8 mouse cellular contexts compared by ENCODE assay signal in the genomic region with DNA sequence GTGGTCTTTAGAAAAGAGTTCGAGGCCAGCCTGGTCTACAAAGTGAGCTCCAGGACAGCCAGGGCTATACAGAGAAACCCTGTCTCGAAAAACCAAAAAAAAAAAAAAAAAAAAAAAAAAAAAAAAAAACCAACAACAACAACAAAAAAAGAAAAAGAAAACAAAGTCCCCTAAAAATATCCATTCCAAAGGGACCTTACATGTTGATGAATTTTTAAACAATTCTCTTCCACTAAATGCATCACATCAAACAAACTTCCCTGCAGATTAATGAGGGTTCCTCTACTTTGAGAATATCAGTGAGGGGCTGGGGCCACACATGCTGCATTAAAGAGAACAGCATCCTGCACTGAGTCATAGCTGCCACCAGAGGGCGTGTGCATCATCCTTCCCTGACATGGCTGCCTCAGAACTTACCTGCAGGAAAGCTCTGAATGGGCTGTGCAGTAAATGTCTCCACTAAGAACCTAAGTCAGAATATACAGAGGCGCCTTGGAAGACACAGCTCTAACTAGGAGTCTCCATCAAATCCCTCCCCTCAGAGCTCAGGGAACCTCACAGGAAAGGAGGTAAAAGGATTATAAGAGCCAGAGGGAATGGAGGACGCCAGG. TPM values are rescaled to one million over a fixed set of nuclear protein-coding genes. Genes with fewer than 3 reads are reported as not detected.
DNase-seq lines count a peak whose midpoint lies in the region; ATAC-seq and TF ChIP-seq lines count a peak whose summit lies in the region.

No protein-coding gene starts in this region.

- H3K79me3 ChIP-seq in C2C12 (ENCODE audit: low read depth) = no peaks in the 10 kb centered on the region

- intact Hi-C loops in gastrocnemius, adult 2 months (cut with DNase I) = no loop called here

- no peak for DNase-seq in gastrocnemius, adult 2 months
- no peak for DNase-seq in gastrocnemius, postnatal 10 days
- peak; percentile 63 for DNase-seq in forebrain, postnatal 0 days
- peak; percentile 24 for DNase-seq in lung, adult 2 months
- peak; percentile 83 for DNase-seq in splenic B cell, adult 2 months (ENCODE audit: low read depth, low spot score)
- DNase-seq in right cerebral cortex, postnatal 14 days = no peak

- TF ChIP-seq POLR2A in lung, adult 2 months (IDR thresholded peaks at IDR 0.05; ENCODE audit: borderline replicate concordance, extremely low read depth, low read depth, low read length) = no peak

- H3K9me3 ChIP-seq in forebrain, postnatal 0 days (ENCODE audit: low read length) = no peaks in the 10 kb centered on the region

- peaks cover 5% of the 10 kb centered on the region for H3K27me3 ChIP-seq in C2C12 (ENCODE audit: control insufficient read depth, insufficient read depth, insufficient read length)
- no peaks in the 10 kb centered on the region for H3K27me3 ChIP-seq in forebrain, postnatal 0 days (ENCODE audit: insufficient read depth, low read length)
- H3K27me3 ChIP-seq in splenic B cell, adult 2 months (ENCODE audit: control insufficient read depth, insufficient read depth, low read length, poor library complexity, severe bottlenecking) = no peaks in the 10 kb centered on the region

- H3K27ac ChIP-seq in gastrocnemius, adult 2 months = no peak overlapping the region
- H3K27ac ChIP-seq in forebrain, postnatal 0 days (ENCODE audit: low read depth, low read length) = no peak overlapping the region

- TF ChIP-seq CTCF in gastrocnemius, adult 2 months (IDR thresholded peaks at IDR 0.05) = peak; percentile 81
- TF ChIP-seq CTCF in C2C12 (IDR thresholded peaks at IDR 0.05; ENCODE audit: control insufficient read depth, insufficient read depth, insufficient read length) = peak; percentile 84
- TF ChIP-seq CTCF in forebrain, postnatal 0 days (IDR thresholded peaks at IDR 0.05; ENCODE audit: low read depth) = peak; percentile 74
- peak; percentile 98 for TF ChIP-seq CTCF in lung, adult 2 months (IDR thresholded peaks at IDR 0.05; ENCODE audit: insufficient read depth, low read length)

- H3K4me1 ChIP-seq in forebrain, postnatal 0 days (ENCODE audit: insufficient read depth) = no peaks in the 10 kb centered on the region
- H3K4me1 ChIP-seq in lung, adult 2 months (ENCODE audit: control insufficient read depth, insufficient read depth, low read length) = no peaks in the 10 kb centered on the region

- H3K4me2 ChIP-seq in forebrain, postnatal 0 days (ENCODE audit: low read depth) = no peak overlapping the region

- H3K4me3 ChIP-seq in gastrocnemius, adult 2 months = no peak overlapping the region
- no peak overlapping the region for H3K4me3 ChIP-seq in C2C12 (ENCODE audit: insufficient read depth, poor library complexity, severe bottlenecking)
- H3K4me3 ChIP-seq in forebrain, postnatal 0 days (ENCODE audit: low read depth, low read length) = no peak overlapping the region
- H3K4me3 ChIP-seq in lung, adult 2 months (replicated peaks; ENCODE audit: extremely low read depth, low read depth, low read length) = no peak overlapping the region

- no peaks in the 10 kb centered on the region for H3K79me2 ChIP-seq in C2C12 (ENCODE audit: control insufficient read depth, insufficient read depth)

- peak; percentile 97 for ATAC-seq in activated CD4-positive, CD25-positive, alpha-beta regulatory T cell, adult 4 months
- ATAC-seq in forebrain, postnatal 0 days = no peak

- 52% methylated on average over 5 of the region's 5 CpGs for WGBS in forebrain, postnatal 0 days
- 56% methylated on average over 5 of the region's 5 CpGs for WGBS in lung, adult 2 months

- no peak overlapping the region for H3ac ChIP-seq in C2C12 (ENCODE audit: control insufficient read depth, insufficient read length, low read depth)

- H3K9ac ChIP-seq in forebrain, postnatal 0 days = no peak overlapping the region

- no peaks in the 10 kb centered on the region for H3K36me3 ChIP-seq in C2C12 (ENCODE audit: control insufficient read depth, insufficient read depth)
- H3K36me3 ChIP-seq in forebrain, postnatal 0 days (ENCODE audit: insufficient read depth) = 0 out of 2 replicates have a peak, but pooled peaks cover 7% of the 10 kb centered on the region
- no peaks in the 10 kb centered on the region for H3K36me3 ChIP-seq in splenic B cell, adult 2 months (ENCODE audit: control insufficient read depth, insufficient read depth, low read length, poor library complexity, severe bottlenecking)

TF ChIP-seq in C2C12, 6 proteins besides CTCF, POLR2A, EP300 and RAD21:
- no peak for TF ChIP-seq USF1 (IDR thresholded peaks at IDR 0.05; ENCODE audit: low read depth)
- TF ChIP-seq MYOD1 (IDR thresholded peaks at IDR 0.05; ENCODE audit: control insufficient read depth, insufficient read length, low read depth) = no peak
- TF ChIP-seq MAX (IDR thresholded peaks at IDR 0.05) = no peak
- TF ChIP-seq MYOG (IDR thresholded peaks at IDR 0.05; ENCODE audit: control insufficient read depth, extremely low read depth, insufficient read length) = no peak
- TF ChIP-seq CEBPB (IDR thresholded peaks at IDR 0.05; ENCODE audit: low read depth) = no peak
- no peak for TF ChIP-seq FOSL1 (IDR thresholded peaks at IDR 0.05; ENCODE audit: insufficient read depth, low read length, poor library complexity, severe bottlenecking)
TF ChIP-seq in C2C12: peak in this region for 0.

RNA-seq across cellular contexts. Expression of a gene that starts 22.6 kb away (rescaled TPM):
- total RNA-seq in gastrocnemius, adult 2 months (2021) = 10 to 100 TPM; 14.2 to 15.3 TPM
- 10 to 100 TPM; 14.5 to 17.2 TPM for total RNA-seq in gastrocnemius, postnatal 10 days (2021)
- polyA plus RNA-seq in C2C12 (2012; fragmentation: generic; extraction: Trizol) = 13.9 TPM
- 10 to 100 TPM; 29.8 to 34.2 TPM for polyA plus RNA-seq in activated CD4-positive, CD25-positive, alpha-beta regulatory T cell, adult 4 months (2017; shearing (Covaris generic))
- 22.5 and 26.7 TPM in 2 replicates for total RNA-seq in forebrain, postnatal 0 days (2014; rRNA removed)
- polyA plus RNA-seq in forebrain, postnatal 0 days (2015; fragmentation: Nextera tagmentation; extraction: Ambion mirVana) = 35.8 and 37.9 TPM in 2 replicates
- 5.5 and 8.3 TPM in 2 replicates for polyA plus RNA-seq in lung, adult 2 months (2012; rRNA removed)

RNA-seq across cellular contexts. Expression of a gene that starts 41.6 kb away (rescaled TPM):
- total RNA-seq in gastrocnemius, adult 2 months (2021) = 10 to 100 TPM; 42.7 to 77.1 TPM
- total RNA-seq in gastrocnemius, postnatal 10 days (2021) = 10 to 100 TPM; 55.0 to 76.5 TPM
- 106 TPM for polyA plus RNA-seq in C2C12 (2012; fragmentation: generic; extraction: Trizol)
- 100 to 1,000 TPM; 474 TPM for polyA plus RNA-seq in activated CD4-positive, CD25-positive, alpha-beta regulatory T cell, adult 4 months (2017; shearing (Covaris generic))
- 185 and 197 TPM in 2 replicates for total RNA-seq in forebrain, postnatal 0 days (2014; rRNA removed)
- polyA plus RNA-seq in forebrain, postnatal 0 days (2015; fragmentation: Nextera tagmentation; extraction: Ambion mirVana) = 622 and 667 TPM in 2 replicates
- polyA plus RNA-seq in lung, adult 2 months (2012; rRNA removed) = 5.7 and 8.5 TPM in 2 replicates

Comparison
In these comparisons a context has a peak if more than half of its experiments do, and no peak if none do; other contexts are left out.
1. DNase-seq: peak in forebrain, postnatal 0 days (single experiment), lung, adult 2 months (single experiment) and splenic B cell, adult 2 months (single experiment); none in gastrocnemius, adult 2 months (single experiment), gastrocnemius, postnatal 10 days (single experiment) and right cerebral cortex, postnatal 14 days (single experiment).
2. RNA of a gene that starts 41.6 kb away (polyA plus RNA-seq): 622 to 667 TPM in forebrain, postnatal 0 days, 474 TPM in activated CD4-positive, CD25-positive, alpha-beta regulatory T cell, adult 4 months and 106 TPM in C2C12 (single experiment); 5.7 to 8.5 TPM in lung, adult 2 months; every median in the first group is over 10 times any median in the second.
3. Peak in every context shown above with its lines, with median percentiles within 50 percentile points of each other: CTCF ChIP-seq.